Mouse (Mus musculus): ENCODE results near the gene Gm10775.

Gm10775 gene

GRCm38 (mm10) chr13:65259239-65259638, at the start of gene Gm10775:
Gene Gm10775, plus strand, starts transcription at chr13:65259539.
- DNase-seq = no peak

GRCm38 (mm10) chr13:65225945-65226344, 33.4 kb upstream of the Gm10775 start:
- no peak for DNase-seq

- DNase-seq = no peak
Measured at GRCm38 (mm10) chr13:65226657-65227056, 32.7 kb upstream of the Gm10775 start.

GRCm38 (mm10) chr13:65237211-65237610, 22.1 kb upstream of the Gm10775 start:
- no peak for DNase-seq

GRCm38 (mm10) chr13:65240509-65241098, 18.7 kb upstream of the Gm10775 start:
- peak; percentile 96 for DNase-seq

- DNase-seq = peak; percentile 95 to 96
Measured at GRCm38 (mm10) chr13:65241099-65241626, 18.2 kb upstream of the Gm10775 start.

GRCm38 (mm10) chr13:65241627-65242318, 17.6 kb upstream of the Gm10775 start:
- DNase-seq = peak; percentile 49 to 54

- peak in 1 of 2 experiments; percentile 9 for DNase-seq
Measured at GRCm38 (mm10) chr13:65242319-65242787, 17.0 kb upstream of the Gm10775 start.

GRCm38 (mm10) chr13:65243273-65243672, 16.1 kb upstream of the Gm10775 start:
- peak; percentile 37 to 42 for DNase-seq

- DNase-seq = peak in 1 of 2 experiments; percentile 7
Measured at GRCm38 (mm10) chr13:65258175-65258954, 974 bp upstream of the Gm10775 start.

- no peak for DNase-seq
Measured at GRCm38 (mm10) chr13:65262086-65262485, 2.7 kb downstream of the Gm10775 start.

GRCm38 (mm10) chr13:65277994-65278382, 18.6 kb downstream of the Gm10775 start:
- DNase-seq = no peak

- DNase-seq = peak; percentile 95 to 96
Measured at GRCm38 (mm10) chr13:65278383-65279341, 19.3 kb downstream of the Gm10775 start, which contains the start of gene Zfp369. Gene Zfp369, plus strand, starts transcription at chr13:65278814.

- DNase-seq = peak; percentile 32 to 38
Measured at GRCm38 (mm10) chr13:65286771-65287170, 27.4 kb downstream of the Gm10775 start.

- no peak for DNase-seq
Measured at GRCm38 (mm10) chr13:65296354-65296753, 37.0 kb downstream of the Gm10775 start.

Data from B cell, adult 2 months (primary cell).